Mouse (Mus musculus) urinary bladder, postnatal 36 days (tissue): Measurements from ENCODE around the gene Exosc6.
"Not testable (repeated sequence)": the region's sequence is repeated elsewhere in the genome, so short reads cannot be mapped to it uniquely, and the experiment has no call there.

ENCODE experiments used
- DNase-seq, 2 experiments: peaks; one replicate each; pipeline ENCODE4 v3.0.0; 2022; ENCODE audit warnings: low spot score in 2 of 2, mixed read lengths in 1 of 2

The Exosc6 gene

DNA sequence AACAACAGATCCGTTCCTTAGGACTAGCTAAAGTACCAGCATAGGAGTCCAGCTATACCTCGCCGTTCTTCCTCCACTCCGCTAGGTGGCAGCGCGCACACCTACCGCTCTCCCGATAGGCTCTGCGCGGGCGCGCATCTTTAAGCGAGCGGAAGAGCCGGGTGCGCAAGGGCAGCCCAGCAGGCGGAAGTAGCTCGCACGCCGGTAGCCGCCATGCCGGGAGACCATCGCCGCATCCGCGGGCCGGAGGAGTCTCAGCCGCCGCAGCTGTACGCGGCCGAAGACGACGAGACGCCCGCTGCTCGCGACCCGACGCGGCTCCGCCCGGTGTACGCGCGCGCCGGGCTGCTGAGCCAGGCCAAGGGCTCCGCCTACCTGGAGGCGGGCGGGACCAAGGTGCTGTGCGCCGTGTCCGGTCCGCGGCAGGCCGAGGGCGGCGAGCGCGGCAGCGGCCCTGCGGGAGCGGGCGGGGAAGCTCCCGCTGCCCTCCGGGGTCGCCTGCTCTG, at the start of gene Exosc6:
Gene Exosc6, plus strand, starts transcription at position 182 of the 506 bp plus-strand sequence.
- DNase-seq, result peak; percentile 87 to 89

DNA sequence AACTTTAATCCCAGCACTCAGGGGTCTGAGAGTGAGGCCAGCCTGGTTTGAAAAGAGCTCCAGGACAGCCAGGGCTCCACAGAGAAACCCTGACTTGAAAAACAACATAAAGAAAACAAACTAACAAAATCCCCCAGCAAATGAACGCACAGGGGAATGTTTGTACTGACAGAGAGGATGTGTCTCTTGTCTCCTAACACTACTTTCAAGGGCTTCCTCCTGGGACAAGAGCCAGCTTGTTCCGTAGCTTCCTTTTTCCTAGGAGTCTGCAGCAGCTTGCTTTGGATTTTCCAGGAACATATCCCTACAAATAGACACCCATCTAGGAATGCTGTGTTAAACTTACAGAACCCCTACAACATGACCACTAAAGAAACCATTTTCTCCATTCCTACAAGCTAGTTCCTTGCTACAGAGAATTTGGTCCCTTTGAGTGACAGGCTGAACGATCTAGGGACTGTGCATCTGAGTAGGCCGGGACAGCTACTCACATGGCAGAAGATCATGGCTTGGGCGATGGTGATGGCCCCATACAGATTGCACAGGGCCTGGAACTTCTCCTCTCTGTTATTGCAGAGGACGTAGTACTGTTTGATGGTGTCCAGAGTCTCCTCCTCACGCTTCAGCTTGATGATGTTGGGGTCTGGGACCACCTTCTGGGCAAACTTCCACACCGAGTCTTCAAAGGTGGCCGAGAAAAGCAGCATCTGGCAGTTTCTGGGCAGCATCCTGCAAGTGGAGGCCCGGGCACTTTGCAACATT, 45.7 kb upstream of the Exosc6 start:
- not testable (repeated sequence) for DNase-seq

DNA sequence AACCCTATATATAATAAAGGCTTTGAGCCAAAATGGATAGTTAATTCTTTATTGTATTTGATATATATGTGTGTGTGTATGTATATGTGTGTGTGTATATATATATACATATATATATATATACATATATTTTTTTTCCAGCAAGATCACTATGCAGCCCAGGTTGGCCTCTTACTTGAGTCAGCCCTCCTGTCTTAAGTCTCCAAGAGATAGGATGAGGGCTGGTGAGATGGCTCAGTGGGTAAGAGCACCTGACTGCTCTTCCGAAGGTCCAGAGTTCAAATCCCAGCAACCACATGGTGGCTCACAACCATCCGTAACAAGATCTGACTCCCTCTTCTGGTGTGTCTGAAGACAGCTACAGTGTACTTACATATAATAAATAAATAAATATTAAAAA, 29.5 kb upstream of the Exosc6 start:
- DNase-seq, result not testable (repeated sequence)

DNA sequence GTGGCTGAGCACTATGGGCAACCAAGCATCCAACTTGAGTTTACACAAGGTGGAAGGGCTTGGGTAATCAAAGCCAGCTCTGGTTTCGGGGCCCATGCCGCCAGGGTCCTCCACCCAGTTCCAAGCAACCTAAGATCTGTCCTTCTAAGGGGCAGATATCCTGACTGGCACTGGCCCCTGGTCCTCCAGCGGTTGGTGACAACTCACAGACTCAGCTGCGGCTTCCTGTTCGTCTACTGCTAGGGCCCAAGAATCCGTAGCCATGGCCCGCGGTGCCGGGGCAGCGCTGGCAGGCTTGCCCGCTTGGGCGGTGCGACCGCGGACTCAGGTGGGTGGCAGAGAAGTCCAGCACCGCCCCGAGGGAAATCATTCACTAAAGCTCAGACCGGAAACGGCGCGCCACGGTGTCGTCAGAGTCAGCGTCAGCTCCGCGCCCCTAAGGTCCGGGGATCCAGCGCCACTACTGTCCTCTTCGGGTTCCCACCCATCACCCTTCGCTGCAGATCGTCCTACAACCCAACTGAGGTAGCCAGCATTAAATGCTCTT, 28.7 kb upstream of the Exosc6 start:
- DNase-seq, result peak; percentile 80 to 87

DNA sequence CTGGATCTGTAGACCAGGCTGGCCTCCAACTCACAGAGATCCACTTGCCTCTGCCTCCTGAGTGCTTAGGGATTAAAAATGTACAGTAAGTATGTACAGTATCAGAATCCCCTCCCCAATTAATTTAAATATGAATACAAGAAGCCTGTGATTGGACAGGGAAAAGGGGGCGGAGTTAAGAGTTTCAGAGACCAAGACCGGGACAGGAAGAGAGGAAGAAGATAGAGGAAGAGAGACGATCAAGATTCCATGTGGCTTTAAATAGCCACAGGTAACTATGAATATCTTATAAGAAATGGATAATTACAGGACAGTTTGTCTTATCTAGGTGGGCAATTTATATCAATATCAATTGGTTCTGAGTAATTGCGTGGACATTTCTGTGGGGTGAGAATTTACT, 26.6 kb upstream of the Exosc6 start:
- no peak for DNase-seq

DNA sequence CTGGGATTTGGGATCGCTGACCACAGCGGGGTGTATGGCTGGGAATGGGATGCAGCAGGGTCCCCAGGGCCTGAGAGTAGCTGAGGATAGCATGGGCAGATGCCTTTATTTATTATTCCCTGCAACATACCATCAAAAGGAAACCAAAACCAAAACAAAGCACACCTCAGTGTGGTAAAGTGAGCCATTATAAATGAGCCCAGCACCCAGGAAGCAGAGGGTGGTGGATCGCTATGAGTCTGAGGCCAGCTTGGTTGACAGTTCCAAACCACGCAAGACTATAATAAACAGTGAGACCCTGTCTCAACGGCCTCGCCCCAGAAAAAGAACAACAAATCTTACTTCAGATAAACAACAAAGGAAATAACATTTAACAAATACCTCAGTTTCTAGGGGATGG, 26.1 kb upstream of the Exosc6 start:
- DNase-seq, result no peak

DNA sequence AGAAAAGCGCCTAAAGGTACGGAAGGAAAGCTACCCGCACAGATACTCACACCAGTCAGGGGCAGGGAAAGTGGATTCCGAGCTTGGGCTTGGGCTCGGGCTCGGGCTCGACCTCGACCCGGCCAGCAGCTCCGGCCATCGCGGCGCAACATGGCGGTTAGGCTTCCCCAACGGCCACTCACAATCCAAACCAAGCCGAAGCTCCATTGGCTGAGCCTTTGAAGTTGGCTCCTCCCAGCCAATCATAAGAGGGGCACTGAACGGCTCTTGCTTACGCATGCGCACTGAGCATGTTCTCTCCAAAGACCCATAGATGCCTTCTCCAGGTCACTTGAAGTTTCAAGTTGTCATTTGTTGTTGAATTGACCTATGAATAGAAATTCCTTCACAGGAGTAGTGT, 24.6 kb upstream of the Exosc6 start, which contains the start of gene Ddx19b:
Gene Ddx19b, minus strand, starts transcription at position 180 of the 400 bp plus-strand sequence.
- no peak for DNase-seq

DNA sequence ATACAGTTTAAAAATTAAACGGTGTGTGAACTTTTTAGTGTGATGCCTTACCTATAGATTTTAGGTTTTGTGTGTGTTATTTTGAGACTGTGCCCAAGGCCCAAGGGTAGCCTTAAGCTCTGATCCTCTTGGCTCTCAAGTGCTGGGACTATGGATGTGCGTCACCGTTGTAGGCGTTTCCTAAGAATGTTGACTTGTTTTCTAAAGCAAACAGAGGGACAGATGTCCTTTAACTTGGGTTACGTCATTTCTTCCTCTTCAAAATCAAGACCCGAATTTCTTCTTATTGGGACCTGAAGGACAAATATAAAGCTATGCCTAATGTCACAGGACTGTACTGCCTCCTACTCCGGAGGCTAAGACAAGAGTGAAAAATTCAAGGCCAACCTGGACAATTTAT, 23.2 kb upstream of the Exosc6 start, which contains the start of gene Aars:
Gene Aars, plus strand, starts transcription at position 229 of the 400 bp plus-strand sequence.
- no peak for DNase-seq

DNA sequence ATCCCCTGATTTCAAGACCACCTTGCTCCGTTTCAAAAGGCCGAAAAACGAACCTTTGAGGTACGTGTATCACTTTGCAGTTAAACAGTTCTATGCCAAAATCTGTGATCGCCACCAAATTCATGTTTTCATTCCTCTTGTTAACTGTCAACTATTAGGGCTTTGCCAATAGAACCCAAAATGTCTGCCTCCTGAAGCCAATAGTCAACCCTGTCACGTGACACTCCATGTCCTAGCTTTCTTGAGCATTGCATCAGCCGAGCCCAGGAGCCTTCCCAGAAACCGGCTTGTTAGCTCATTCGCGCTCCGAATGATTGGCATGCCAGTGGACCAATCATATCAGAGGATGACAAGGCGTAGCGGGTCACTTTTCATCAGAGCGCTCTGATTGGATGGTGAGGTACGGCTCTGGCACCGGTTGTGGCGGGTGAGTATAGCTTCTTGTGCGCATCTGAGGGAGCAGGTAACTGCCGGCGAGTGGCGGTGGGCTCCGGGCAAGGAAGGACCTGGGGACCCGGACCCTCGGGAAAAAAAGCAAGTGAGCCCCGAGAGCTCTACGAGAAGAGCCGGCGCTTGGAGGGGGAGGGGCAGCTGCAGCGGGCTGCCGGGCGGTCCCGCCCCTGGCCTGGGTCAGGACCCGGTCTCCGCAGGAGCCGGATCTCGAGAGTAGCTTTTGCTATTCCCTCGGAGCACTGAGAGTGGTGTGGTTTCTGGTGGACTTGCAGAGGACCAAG, 22.5 kb upstream of the Exosc6 start:
- DNase-seq, result peak; percentile 97

DNA sequence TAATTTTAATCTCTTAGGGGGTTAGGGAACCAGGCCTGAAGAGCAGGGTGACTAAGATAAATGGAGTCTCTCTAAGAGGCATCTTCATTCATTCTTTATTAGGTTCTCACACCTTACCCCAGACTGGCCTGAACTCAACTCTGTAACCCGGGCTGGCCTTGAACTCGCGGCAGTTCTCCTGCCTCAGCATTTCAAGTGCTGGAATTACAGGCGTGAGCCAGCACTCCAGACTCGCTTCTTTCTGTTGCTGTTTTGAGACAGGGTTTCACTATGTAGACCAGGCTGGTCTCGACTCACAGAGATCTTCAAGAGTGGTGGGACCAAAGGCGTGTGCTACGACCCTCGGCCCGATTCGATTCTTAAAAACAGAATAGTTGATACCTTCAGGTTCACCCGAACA, 21.9 kb upstream of the Exosc6 start:
- DNase-seq, result no peak

DNA sequence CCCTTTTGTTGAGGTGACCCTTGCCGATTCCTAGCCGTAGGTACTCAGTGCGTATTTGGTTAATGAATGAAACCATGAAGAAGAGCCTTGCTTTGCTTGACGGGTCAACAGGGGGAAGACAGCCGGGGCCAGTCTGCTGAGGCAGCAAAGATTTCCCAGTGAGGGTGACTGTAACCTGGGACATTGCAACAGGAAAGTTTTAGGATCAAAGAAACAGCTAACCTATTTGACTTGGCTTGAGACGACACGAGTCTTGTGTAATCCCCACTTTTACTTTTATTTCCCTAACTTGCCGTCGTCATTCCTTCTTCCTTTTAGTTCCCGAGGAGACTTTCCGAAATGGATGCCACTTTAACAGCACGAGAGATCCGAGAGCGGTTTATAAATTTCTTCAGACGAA, 19.5 kb upstream of the Exosc6 start:
- DNase-seq, result no peak

DNA sequence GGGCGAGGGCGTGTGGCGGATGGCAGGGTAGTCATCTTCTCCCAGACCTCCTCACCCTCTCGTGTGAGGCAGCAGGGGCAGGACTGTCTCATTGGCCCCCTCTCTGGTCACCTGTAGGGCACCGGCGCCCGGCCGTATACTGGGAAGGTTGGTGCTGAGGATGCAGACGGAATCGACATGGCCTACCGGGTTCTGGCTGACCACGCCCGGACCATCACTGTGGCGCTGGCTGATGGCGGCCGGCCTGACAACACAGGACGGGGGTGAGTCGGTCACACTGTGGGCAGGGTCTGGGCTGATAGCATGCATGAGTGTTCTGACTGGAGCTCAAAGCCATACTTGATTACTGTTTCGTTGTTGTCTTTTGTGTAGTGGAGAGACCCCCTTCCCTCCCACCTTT, 13.6 kb upstream of the Exosc6 start:
- DNase-seq, result no peak

DNA sequence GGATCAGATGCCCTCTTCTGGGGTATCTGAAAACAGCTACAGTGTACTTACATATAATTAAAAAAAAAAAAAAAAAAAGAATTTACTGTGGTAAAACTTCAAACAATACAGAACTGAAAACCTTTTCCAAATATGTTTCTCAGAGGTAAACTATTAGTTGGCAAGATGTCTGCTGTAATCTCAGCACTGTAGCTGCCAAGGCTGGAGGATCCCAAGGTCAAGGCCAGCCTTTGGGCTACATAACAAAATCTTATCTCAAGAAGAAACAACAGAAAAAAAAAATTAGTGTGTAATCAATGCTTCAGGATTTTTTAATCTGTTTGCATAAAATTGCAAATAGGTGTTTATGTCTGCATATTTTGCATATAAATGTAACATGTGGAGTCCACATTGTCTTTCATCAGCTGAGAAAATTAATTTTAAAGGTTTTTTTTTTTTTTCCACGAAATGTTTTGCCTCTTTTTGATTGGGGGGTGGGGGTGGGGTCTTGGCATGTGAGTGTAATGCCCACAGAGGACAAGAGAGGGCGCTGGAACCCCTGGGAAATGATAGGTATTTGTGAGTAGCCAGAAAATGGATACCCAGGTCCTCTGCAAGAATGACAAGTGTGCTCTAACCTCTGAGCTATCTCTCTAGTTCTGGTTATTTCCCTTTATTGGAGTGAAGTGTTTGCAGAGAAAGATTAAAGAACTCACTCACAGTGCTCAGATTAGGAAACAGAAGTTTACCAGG, 12.0 kb upstream of the Exosc6 start:
- DNase-seq, result no peak

DNA sequence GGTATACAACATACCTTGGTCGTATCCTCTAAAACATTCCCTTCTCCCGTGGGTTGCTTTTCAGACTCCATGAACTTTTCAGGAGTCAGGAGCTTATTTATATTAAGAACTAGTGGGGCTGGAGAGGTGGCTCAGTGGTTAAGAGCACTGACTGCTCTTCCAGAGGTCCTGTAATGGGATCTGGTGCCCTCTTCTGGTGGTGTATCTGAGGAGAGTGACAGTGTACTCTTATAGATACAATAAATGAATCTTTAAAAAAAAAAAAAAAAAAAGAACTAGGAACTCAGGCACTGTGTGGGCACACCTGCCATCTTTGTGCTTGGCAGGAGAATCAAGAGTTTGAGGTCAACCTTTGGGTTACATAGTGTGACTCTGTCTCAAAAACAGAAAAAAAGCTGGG, 7.4 kb upstream of the Exosc6 start:
- DNase-seq, result no peak

DNA sequence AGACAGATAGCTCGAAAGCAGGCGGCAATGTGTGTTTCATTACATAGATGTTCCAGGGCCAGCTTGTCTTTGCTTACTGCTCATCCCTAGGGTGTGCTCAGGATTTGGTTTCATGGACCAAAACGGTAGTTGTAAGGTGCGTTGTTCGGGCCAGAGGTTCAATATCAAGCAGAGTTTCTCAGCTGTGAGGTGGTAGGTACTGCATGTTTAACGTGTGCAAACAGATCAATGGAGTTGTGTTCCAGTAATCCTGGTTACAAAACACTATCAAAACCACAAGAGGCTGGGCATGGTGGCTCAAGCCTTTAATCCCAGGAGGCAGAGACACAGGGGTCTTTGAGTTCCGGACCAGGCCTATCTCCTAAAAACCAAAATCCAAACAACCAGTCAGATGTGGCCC, 7.0 kb upstream of the Exosc6 start:
- no peak for DNase-seq

DNA sequence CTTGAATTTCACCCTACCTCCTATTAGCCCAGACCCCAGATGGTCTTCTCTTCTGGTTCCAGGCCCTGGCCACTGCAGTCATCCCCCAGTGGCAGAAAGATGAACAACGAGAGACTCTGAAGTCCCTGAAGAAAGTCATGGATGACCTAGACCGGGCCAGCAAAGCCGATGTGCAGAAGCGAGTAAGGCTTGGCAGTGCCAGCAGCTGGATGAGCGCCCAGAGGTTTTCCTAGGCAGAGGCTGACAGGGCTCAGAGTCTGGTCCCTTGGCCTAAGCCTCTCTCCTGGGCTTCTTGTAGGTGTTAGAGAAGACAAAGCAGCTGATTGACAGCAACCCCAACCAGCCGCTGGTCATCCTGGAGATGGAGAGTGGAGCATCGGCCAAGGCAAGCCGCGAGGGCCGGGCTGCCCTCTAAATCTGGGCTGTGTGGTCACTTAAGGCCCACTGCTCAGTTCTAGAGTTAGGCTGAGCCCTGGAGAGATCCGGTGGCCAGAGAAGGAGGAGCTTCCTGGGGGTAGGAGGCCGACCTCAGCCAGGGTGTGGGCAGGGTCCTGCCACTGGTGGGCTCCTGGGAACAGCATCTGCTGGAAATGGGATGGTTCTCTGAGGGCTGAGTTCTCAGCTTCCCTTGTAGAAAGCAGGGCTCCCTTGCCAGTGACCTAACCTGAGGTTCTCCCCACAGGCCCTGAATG, 2.2 kb upstream of the Exosc6 start:
- no peak for DNase-seq

DNA sequence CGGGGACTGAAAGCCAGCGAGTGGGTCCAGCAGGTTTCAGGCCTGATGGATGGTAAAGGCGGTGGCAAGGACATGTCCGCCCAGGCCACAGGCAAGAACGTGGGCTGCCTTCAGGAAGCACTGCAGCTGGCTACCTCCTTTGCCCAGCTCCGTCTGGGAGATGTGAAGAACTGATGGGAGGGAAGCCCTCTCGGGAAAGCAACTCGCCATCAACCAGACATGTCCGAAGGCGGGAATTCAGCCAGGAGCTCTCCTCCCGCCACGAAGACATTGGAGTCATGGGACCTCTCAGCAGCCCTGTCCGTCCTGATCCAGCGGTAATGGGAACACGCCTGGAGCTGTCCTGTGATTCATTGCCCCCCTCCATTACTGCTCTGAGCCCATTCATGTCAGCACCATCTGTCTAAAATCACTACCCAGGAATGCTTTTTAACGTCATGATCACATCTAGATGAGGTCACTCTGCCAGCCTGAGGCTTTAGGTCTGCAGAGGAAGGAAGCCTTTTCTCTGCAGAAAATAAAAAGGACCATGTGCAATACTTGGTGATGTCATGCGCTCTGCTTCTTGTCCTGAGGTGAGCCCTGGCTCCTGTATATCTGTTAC, 1.0 kb upstream of the Exosc6 start:
- no peak for DNase-seq

DNA sequence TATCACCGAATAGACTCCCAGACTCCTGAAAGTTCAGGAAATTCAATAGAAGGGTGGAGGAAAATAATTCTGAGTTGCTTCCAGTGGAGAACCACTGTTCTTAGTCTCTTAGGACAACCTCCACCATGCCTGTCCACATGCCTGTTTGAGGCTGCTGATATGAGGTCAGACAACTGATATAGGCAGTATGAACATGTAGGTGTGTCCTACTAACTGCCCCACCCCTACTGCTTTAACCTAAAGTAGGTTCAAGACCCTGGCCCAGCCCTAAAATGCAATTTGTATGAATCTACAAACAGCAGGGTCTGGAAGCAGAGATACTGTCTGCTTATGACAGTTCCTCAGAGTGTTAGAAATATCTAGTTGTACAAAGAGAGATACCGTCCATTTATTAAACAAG, 478 bp upstream of the Exosc6 start:
- DNase-seq, result no peak

DNA sequence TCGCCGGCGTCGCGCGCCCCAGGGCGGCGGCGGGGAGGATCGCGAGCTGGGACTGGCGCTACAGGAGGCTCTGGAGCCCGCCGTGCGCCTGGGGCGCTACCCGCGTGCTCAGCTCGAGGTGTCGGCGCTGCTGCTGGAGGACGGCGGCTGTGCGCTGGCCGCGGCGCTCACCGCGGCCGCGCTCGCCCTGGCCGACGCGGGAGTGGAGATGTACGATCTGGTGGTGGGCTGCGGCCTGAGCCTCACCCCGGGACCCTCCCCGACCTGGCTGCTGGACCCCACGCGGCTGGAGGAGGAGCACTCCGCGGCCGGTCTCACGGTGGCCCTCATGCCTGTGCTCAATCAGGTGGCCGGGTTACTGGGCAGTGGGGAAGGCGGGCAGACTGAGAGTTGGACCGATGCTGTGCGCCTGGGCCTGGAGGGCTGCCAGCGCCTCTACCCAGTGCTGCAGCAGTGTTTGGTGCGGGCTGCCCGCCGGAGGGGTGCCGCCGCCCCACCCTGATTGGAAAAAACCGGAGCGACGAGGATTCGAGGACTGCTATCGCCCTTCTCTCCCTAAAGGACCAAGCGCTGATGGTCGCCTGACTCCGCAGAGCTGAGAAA, 653 bp downstream of the Exosc6 start:
- peak; percentile 8 to 26 for DNase-seq

DNA sequence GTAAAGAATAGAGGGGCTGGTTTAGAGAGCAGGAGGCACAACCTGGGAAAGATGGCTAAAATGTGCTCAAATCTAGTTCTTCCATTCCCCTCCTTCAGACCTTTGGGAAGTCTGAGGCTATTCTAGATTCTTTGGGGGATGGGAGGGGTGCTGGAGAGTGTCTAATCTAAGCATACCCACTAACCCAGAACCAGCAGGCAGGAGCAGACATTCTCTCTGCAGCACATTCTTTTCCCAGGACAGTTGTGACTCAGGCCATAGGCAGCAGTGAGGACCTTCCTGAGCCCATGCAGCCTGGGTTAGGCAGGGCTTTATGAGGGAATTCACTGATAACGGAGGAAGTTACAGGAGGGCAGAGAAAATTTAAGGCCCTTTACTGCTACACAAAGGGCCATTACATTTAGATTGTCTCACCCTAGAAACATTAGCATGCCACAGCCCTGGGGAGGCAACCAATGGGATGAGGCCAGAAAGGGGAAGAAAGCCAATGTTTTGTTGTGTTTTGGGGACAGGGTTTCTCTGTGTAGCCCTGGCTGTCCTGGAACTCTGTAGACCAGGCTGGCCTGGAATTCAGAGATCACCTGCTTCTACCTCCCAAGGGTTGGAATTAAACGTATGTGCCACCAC, 2.9 kb downstream of the Exosc6 start:
- no peak for DNase-seq
